Mouse (Mus musculus): ENCODE results near the gene Cyp8b1. TPM values are rescaled to one million over a fixed set of nuclear protein-coding genes. Genes with fewer than 3 reads are reported as not detected.

Cyp8b1 gene
- total and polyA plus RNA-seq, 3 experiments, result not detected

GRCm38 (mm10) chr9:121905556-121906185 lies 10.4 kb downstream of the Cyp8b1 start:
- Histone ChIP-seq H3K27ac (ENCODE audit: control insufficient read depth, low read depth, low read length) (no peak overlapping the region), H3K4me1 (ENCODE audit: control insufficient read depth in 1 of 2, insufficient read depth in 2 of 2, low read length in 2 of 2) (no peaks in the 10 kb centered on the region), H3K4me3 (ENCODE audit: control insufficient read depth in 1 of 2, insufficient read depth in 1 of 2, low read depth in 2 of 2, low read length in 2 of 2) (no peak overlapping the region), H3K79me2 (ENCODE audit: control insufficient read depth, insufficient read depth, low read length, poor library complexity) (no peaks in the 10 kb centered on the region; the same call in 1 of the 2 replicates), H3K9me3 (replicated peaks; ENCODE audit: insufficient read depth, low read length) (no peaks in the 10 kb centered on the region), H3K27me3 (ENCODE audit: control insufficient read depth in 1 of 2, insufficient read depth in 2 of 2, low read length in 2 of 2) (peaks cover 0 to 2% of the 10 kb centered on the region in 2 experiments; a peak in 1 of 4 replicates), H3K36me3 (ENCODE audit: control insufficient read depth in 1 of 2, insufficient read depth in 2 of 2, low read length in 2 of 2) (no peaks in the 10 kb centered on the region), H3K9ac (ENCODE audit: control insufficient read depth, low read depth, low read length, poor library complexity, severe bottlenecking) (no peak overlapping the region)
- no peak for DNase-seq (ENCODE audit: low read depth, low spot score)
- TF ChIP-seq NELFE (IDR thresholded peaks at IDR 0.05; ENCODE audit: low read depth, low read length), result no peak

GRCm38 (mm10) chr9:121904946-121905345 lies 11.2 kb downstream of the Cyp8b1 start:
- H3K4me1 ChIP-seq (ENCODE audit: control insufficient read depth in 1 of 2, insufficient read depth in 2 of 2, low read length in 2 of 2), result no peaks in the 10 kb centered on the region
- H3K79me2 ChIP-seq (ENCODE audit: control insufficient read depth, insufficient read depth, low read length, poor library complexity), result no peaks in the 10 kb centered on the region; the same call in 1 of the 2 replicates
- H3K4me3 ChIP-seq (ENCODE audit: control insufficient read depth in 1 of 2, insufficient read depth in 1 of 2, low read depth in 2 of 2, low read length in 2 of 2), result no peak overlapping the region
- H3K9me3 ChIP-seq (replicated peaks; ENCODE audit: insufficient read depth, low read length), result no peaks in the 10 kb centered on the region
- H3K27me3 ChIP-seq (ENCODE audit: control insufficient read depth in 1 of 2, insufficient read depth in 2 of 2, low read length in 2 of 2), result peaks cover 0 to 2% of the 10 kb centered on the region in 2 experiments; a peak in 1 of 4 replicates
- no peak for DNase-seq (ENCODE audit: low read depth, low spot score)
- no peaks in the 10 kb centered on the region for H3K36me3 ChIP-seq (ENCODE audit: control insufficient read depth in 1 of 2, insufficient read depth in 2 of 2, low read length in 2 of 2)
- H3K27ac ChIP-seq (ENCODE audit: control insufficient read depth, low read depth, low read length), result no peak overlapping the region
- H3K9ac ChIP-seq (ENCODE audit: control insufficient read depth, low read depth, low read length, poor library complexity, severe bottlenecking), result no peak overlapping the region
- no peak for TF ChIP-seq NRF1 (IDR thresholded peaks at IDR 0.05; ENCODE audit: insufficient read depth, low read depth, low read length, poor library complexity, severe bottlenecking)
- TF ChIP-seq GATA1 (IDR thresholded peaks at IDR 0.05; ENCODE audit: low read depth, low read length), result no peak
- TF ChIP-seq ZKSCAN1 (IDR thresholded peaks at IDR 0.05; ENCODE audit: low read depth, low read length), result no peak
- no peak for TF ChIP-seq ETS1 (IDR thresholded peaks at IDR 0.05; ENCODE audit: low read depth, low read length)
- no peak for TF ChIP-seq JUND (IDR thresholded peaks at IDR 0.05; ENCODE audit: low read depth, low read length)
- TF ChIP-seq MYB (IDR thresholded peaks at IDR 0.05; ENCODE audit: low read depth, low read length), result no peak
- TF ChIP-seq TCF12 (IDR thresholded peaks at IDR 0.05; ENCODE audit: low read depth, low read length), result no peak
- no peak for TF ChIP-seq TAL1 (IDR thresholded peaks at IDR 0.05; ENCODE audit: low read length)
- TF ChIP-seq RAD21 (IDR thresholded peaks at IDR 0.05; ENCODE audit: low read depth, low read length), result no peak
- TF ChIP-seq HCFC1 (IDR thresholded peaks at IDR 0.05; ENCODE audit: low read depth, low read length), result no peak
- no peak for TF ChIP-seq UBTF (IDR thresholded peaks at IDR 0.05; ENCODE audit: borderline replicate concordance, insufficient read depth, low read depth, low read length)
- TF ChIP-seq MEF2A (IDR thresholded peaks at IDR 0.05; ENCODE audit: extremely low read depth, insufficient replicate concordance, low read depth, low read length, poor library complexity, severe bottlenecking), result no peak
- TF ChIP-seq MYC (IDR thresholded peaks at IDR 0.05; ENCODE audit: low read depth, low read length), result no peak
- no peak for TF ChIP-seq KAT2A (conservative IDR thresholded peaks at IDR 0.05; ENCODE audit: low read depth, low read length)
- TF ChIP-seq CHD1 (IDR thresholded peaks at IDR 0.05; ENCODE audit: low read depth, low read length), result no peak
- TF ChIP-seq POLR2AphosphoS2 (IDR thresholded peaks at IDR 0.05; ENCODE audit: low read length), result no peak
- no peak for TF ChIP-seq ELF1 (IDR thresholded peaks at IDR 0.05; ENCODE audit: low read depth, low read length)
- TF ChIP-seq GABPA (IDR thresholded peaks at IDR 0.05; ENCODE audit: low read depth, low read length), result no peak
- TF ChIP-seq ZNF384 (IDR thresholded peaks at IDR 0.05; ENCODE audit: low read depth, low read length), result no peak
